Mouse (Mus musculus): ENCODE results near the gene Rapgef4. TPM values are rescaled to one million over a fixed set of nuclear protein-coding genes. Genes with fewer than 3 reads are reported as not detected.

The Rapgef4 gene
- polyA plus RNA-seq, 1 experiment from 2014 or later = 4.4 TPM

DNA sequence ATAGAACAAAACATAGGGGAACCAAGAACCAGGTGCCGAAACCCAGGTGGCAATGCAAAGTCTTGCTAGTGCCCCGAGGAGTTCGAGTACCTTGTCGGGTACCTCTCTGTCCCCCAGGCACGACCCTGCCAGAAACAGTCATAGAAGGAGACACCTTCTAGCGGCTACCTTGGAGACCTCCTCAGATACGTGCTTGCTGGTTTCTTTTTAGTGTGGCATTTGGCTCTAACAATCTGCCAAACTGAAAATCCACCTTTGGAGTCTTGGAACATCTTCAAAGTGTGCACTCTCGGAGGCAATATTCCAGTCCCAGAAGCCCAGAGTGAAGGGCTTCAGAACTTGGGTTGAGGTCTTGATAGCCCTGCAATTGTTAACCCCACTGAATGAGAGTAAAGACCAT is 34.3 kb downstream of the Rapgef4 start:
- no peak for ATAC-seq (ENCODE audit: insufficient number of reproducible peaks, insufficient read depth, low FRiP score, low read depth)
- 82% methylated on average over 8 of the region's 8 CpGs for WGBS
- no peaks in the 10 kb centered on the region for H3K4me1 ChIP-seq (ENCODE audit: control insufficient read depth, insufficient read depth, low read length)
- no peaks in the 10 kb centered on the region for H3K9me3 ChIP-seq (ENCODE audit: control insufficient read depth, low read depth, low read length)
- no peak overlapping the region for H3K9ac ChIP-seq (replicated peaks; ENCODE audit: low read depth, low read length)
- no peak overlapping the region for H3K4me2 ChIP-seq (replicated peaks; ENCODE audit: low read depth, low read length)
- no peak overlapping the region for H3K4me3 ChIP-seq (ENCODE audit: low read depth, low read length)
- H3K27ac ChIP-seq (ENCODE audit: low read length) = no peak overlapping the region
- H3K27me3 ChIP-seq (ENCODE audit: control insufficient read depth, insufficient read depth, low read length) = no peaks in the 10 kb centered on the region
- H3K36me3 ChIP-seq (ENCODE audit: control insufficient read depth, insufficient read depth, low read length) = no peaks in the 10 kb centered on the region

DNA sequence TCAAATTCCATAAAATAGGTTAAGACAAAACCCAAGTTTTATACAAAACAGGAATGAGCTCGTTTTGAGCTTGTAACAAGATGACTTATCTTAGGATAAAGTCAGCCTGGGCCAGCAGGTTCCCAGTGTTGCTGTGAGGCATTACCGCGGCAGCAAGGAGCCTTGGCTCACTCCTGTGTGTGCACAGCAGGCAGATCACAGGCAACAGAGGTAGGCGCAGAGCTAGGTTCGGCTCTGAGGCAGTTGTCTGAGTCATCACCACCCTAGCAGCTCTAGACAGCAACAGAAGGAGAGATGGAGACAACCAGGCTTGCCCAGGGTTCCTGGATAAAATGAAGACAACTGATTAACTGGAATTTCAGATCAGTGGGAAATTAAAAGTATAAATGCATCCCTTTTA is 35.0 kb downstream of the Rapgef4 start:
- no peak for ATAC-seq (ENCODE audit: insufficient number of reproducible peaks, insufficient read depth, low FRiP score, low read depth)
- WGBS = 36% methylated on average over 5 of the region's 5 CpGs
- H3K4me1 ChIP-seq (ENCODE audit: control insufficient read depth, insufficient read depth, low read length) = no peaks in the 10 kb centered on the region
- no peak overlapping the region for H3K9ac ChIP-seq (replicated peaks; ENCODE audit: low read depth, low read length)
- H3K36me3 ChIP-seq (ENCODE audit: control insufficient read depth, insufficient read depth, low read length) = no peaks in the 10 kb centered on the region
- no peak overlapping the region for H3K4me3 ChIP-seq (ENCODE audit: low read depth, low read length)
- no peak overlapping the region for H3K27ac ChIP-seq (ENCODE audit: low read length)
- no peaks in the 10 kb centered on the region for H3K9me3 ChIP-seq (ENCODE audit: control insufficient read depth, low read depth, low read length)
- H3K4me2 ChIP-seq (replicated peaks; ENCODE audit: low read depth, low read length) = no peak overlapping the region
- no peaks in the 10 kb centered on the region for H3K27me3 ChIP-seq (ENCODE audit: control insufficient read depth, insufficient read depth, low read length)

DNA sequence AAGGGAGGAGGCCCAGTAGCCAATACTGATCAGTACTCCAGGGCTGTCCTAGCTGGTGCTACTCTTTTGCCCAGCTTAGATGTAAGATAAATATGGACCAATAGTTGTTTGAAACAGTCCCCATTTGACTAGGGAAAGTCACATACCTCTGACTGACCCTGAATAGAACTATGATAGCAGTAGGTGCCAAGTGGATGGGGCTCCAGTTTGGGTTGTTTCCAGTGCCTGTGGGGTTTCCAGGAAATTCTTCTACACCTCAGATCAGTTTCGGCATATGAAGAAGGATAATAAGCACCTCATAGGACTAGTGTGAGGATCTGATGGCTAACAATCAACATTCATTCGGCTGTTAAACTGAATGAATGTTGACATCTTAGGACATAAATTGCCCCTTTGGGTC is 36.1 kb downstream of the Rapgef4 start:
- 92% methylated on average over 2 of the region's 2 CpGs for WGBS
- ATAC-seq (ENCODE audit: insufficient number of reproducible peaks, insufficient read depth, low FRiP score, low read depth) = no peak
- H3K36me3 ChIP-seq (ENCODE audit: control insufficient read depth, insufficient read depth, low read length) = no peaks in the 10 kb centered on the region

DNA sequence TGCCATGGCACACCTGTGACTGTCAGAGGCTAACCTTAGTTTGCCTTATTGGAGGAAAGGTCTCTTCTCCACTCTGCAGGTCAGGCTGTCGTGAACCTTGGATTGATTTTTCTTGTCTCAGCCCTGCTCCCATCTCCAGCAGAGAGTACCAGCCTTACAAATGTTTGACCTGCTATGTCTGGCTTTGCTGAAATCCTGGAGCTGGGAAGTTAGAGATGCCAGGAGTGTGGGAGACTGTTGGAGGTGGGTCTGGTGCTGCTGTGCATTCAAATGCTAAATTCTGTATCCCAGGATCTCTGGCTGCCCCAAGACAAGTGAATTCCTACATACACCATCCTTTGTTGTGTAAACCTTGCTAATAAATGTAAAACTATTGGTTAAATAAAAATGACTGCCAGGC is 37.7 kb downstream of the Rapgef4 start:
- Histone ChIP-seq H3K4me3 (ENCODE audit: low read depth, low read length) (no peak overlapping the region), H3K9me3 (ENCODE audit: control insufficient read depth, low read depth, low read length) (no peaks in the 10 kb centered on the region), H3K4me1 (ENCODE audit: control insufficient read depth, insufficient read depth, low read length) (no peaks in the 10 kb centered on the region), H3K9ac (replicated peaks; ENCODE audit: low read depth, low read length) (no peak overlapping the region), H3K27me3 (ENCODE audit: control insufficient read depth, insufficient read depth, low read length) (no peaks in the 10 kb centered on the region), H3K4me2 (replicated peaks; ENCODE audit: low read depth, low read length) (no peak overlapping the region), H3K27ac (ENCODE audit: low read length) (no peak overlapping the region), H3K36me3 (ENCODE audit: control insufficient read depth, insufficient read depth, low read length) (no peaks in the 10 kb centered on the region)
- 65% methylated on average over 1 of the region's 1 CpGs for WGBS
- no peak for ATAC-seq (ENCODE audit: insufficient number of reproducible peaks, insufficient read depth, low FRiP score, low read depth)

More for the DNA sequence above, 36.1 kb downstream of the Rapgef4 start:
- Histone ChIP-seq H3K4me3 (ENCODE audit: low read depth, low read length) (no peak overlapping the region), H3K4me2 (replicated peaks; ENCODE audit: low read depth, low read length) (no peak overlapping the region), H3K27ac (ENCODE audit: low read length) (no peak overlapping the region), H3K4me1 (ENCODE audit: control insufficient read depth, insufficient read depth, low read length) (no peaks in the 10 kb centered on the region), H3K27me3 (ENCODE audit: control insufficient read depth, insufficient read depth, low read length) (no peaks in the 10 kb centered on the region), H3K9ac (replicated peaks; ENCODE audit: low read depth, low read length) (no peak overlapping the region), H3K9me3 (ENCODE audit: control insufficient read depth, low read depth, low read length) (no peaks in the 10 kb centered on the region)

DNA sequence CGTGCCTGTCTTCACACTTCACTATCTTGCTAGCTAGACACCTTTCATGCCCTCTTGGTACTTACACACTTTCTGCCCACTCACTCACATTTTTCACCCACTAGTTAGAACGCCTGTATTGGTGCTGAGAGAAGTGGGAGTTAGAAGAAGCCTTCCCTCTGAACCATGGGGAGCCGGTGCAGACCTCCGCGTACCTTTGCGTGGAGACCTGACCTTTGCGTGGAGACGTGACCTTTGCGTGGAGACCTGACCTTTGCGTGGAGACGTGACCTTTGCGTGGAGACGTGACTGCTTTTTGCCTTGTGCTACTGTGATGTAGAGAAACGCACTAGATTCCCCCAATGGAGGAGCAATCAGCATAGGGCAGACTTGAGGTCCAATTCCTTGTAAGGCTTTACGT is 39.7 kb downstream of the Rapgef4 start:
- H3K4me1 ChIP-seq (ENCODE audit: control insufficient read depth, insufficient read depth, low read length) = no peaks in the 10 kb centered on the region
- H3K4me2 ChIP-seq (replicated peaks; ENCODE audit: low read depth, low read length) = no peak overlapping the region
- no peak for ATAC-seq (ENCODE audit: insufficient number of reproducible peaks, insufficient read depth, low FRiP score, low read depth)
- no peaks in the 10 kb centered on the region for H3K27me3 ChIP-seq (ENCODE audit: control insufficient read depth, insufficient read depth, low read length)
- H3K27ac ChIP-seq (ENCODE audit: low read length) = no peak overlapping the region
- H3K9me3 ChIP-seq (ENCODE audit: control insufficient read depth, low read depth, low read length) = no peaks in the 10 kb centered on the region
- no peak overlapping the region for H3K4me3 ChIP-seq (ENCODE audit: low read depth, low read length)
- no peaks in the 10 kb centered on the region for H3K36me3 ChIP-seq (ENCODE audit: control insufficient read depth, insufficient read depth, low read length)
- 92% methylated on average over 15 of the region's 15 CpGs for WGBS
- no peak overlapping the region for H3K9ac ChIP-seq (replicated peaks; ENCODE audit: low read depth, low read length)

DNA sequence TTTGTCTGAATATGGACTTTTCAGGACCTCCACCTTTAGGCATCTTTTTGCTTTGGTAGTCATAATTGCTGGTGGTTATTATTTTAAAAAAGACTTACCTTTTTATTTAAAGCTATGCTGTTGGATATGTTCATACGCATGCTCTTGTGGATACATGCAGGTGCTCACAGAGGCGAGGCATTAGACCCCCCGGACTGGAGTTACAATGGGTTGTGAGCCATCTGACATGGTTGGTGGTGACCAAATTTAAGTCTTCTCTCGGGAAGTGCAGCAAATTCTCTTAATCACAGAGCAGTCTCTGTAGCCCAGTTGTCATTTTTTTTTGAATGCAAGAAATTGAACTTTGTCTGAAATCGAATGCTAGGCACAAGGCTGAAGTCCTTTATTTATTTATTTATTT is 40.4 kb downstream of the Rapgef4 start:
- no peaks in the 10 kb centered on the region for H3K9me3 ChIP-seq (ENCODE audit: control insufficient read depth, low read depth, low read length)
- H3K9ac ChIP-seq (replicated peaks; ENCODE audit: low read depth, low read length) = no peak overlapping the region
- ATAC-seq (ENCODE audit: insufficient number of reproducible peaks, insufficient read depth, low FRiP score, low read depth) = no peak
- H3K27ac ChIP-seq (ENCODE audit: low read length) = no peak overlapping the region
- H3K27me3 ChIP-seq (ENCODE audit: control insufficient read depth, insufficient read depth, low read length) = no peaks in the 10 kb centered on the region
- WGBS = 83% methylated on average over 5 of the region's 5 CpGs
- H3K36me3 ChIP-seq (ENCODE audit: control insufficient read depth, insufficient read depth, low read length) = no peaks in the 10 kb centered on the region
- H3K4me2 ChIP-seq (replicated peaks; ENCODE audit: low read depth, low read length) = no peak overlapping the region
- no peaks in the 10 kb centered on the region for H3K4me1 ChIP-seq (ENCODE audit: control insufficient read depth, insufficient read depth, low read length)
- H3K4me3 ChIP-seq (ENCODE audit: low read depth, low read length) = no peak overlapping the region

DNA sequence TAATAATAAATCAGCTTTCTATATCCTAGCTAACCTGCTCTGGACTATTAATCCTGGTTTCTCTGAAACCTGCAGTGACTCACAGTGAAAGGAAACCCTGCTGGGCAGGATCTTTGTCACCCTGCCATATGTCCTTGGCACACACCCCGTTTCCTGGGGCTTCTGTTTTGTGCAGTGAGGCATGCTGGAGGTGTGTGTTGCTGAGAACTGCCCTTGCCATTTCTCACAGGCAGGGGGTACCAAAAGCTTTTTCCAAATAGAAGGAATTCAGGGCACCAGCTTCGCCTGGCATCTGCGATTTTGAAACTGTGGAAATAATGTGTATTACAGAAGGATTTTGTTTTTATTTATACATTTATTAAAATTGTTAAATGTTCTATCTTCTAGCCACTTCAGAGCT is 40.8 kb downstream of the Rapgef4 start:
- Histone ChIP-seq H3K4me2 (replicated peaks; ENCODE audit: low read depth, low read length) (no peak overlapping the region), H3K9ac (replicated peaks; ENCODE audit: low read depth, low read length) (no peak overlapping the region), H3K27me3 (ENCODE audit: control insufficient read depth, insufficient read depth, low read length) (no peaks in the 10 kb centered on the region), H3K4me3 (ENCODE audit: low read depth, low read length) (no peak overlapping the region), H3K9me3 (ENCODE audit: control insufficient read depth, low read depth, low read length) (no peaks in the 10 kb centered on the region), H3K4me1 (ENCODE audit: control insufficient read depth, insufficient read depth, low read length) (no peaks in the 10 kb centered on the region), H3K36me3 (ENCODE audit: control insufficient read depth, insufficient read depth, low read length) (no peaks in the 10 kb centered on the region), H3K27ac (ENCODE audit: low read length) (no peak overlapping the region)
- WGBS = 75% methylated on average over 3 of the region's 3 CpGs
- no peak for ATAC-seq (ENCODE audit: insufficient number of reproducible peaks, insufficient read depth, low FRiP score, low read depth)

DNA sequence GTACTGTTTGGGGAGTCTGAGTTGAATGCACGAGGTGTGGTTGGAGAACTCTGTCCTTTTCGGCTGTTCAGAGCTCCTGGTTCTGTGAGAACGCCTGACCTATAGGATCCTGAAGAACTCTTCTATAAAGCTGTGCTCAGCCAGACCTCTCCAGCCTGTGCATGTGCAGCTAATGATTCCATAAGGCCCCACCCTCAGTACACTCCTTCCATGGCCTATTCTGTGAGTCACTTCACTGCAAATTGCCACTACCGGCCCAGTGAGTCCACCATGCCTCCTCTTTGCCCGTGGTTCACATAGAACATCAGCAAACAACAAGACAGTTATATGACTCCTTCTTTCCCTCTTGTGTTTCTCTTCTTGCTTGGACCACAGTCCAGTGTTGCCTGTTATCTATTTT is 42.8 kb downstream of the Rapgef4 start:
- H3K4me2 ChIP-seq (replicated peaks; ENCODE audit: low read depth, low read length) = no peak overlapping the region
- no peak for ATAC-seq (ENCODE audit: insufficient number of reproducible peaks, insufficient read depth, low FRiP score, low read depth)
- 80% methylated on average over 5 of the region's 5 CpGs for WGBS

DNA sequence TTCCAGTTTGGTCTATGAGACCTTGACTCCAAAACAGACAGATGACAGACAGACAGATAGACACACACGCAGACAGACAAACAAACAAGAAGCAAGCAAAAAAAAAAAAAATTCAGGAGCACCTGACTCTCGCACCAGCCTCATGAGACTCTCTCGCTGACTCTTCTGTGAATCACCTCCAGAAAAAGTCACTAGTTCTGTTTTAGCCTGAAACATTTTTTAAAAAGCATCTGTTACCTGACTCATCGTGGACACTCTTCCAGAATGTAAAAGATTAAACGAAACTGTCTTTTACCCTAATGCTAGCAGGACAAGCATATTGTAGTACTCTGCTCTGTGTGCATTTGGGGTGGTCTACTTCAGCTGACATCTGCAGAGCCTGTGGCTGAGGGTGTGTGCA is 44.6 kb downstream of the Rapgef4 start:
- Histone ChIP-seq H3K27ac (ENCODE audit: low read length) (no peak overlapping the region), H3K36me3 (ENCODE audit: control insufficient read depth, insufficient read depth, low read length) (no peaks in the 10 kb centered on the region), H3K4me1 (ENCODE audit: control insufficient read depth, insufficient read depth, low read length) (no peaks in the 10 kb centered on the region), H3K9ac (replicated peaks; ENCODE audit: low read depth, low read length) (no peak overlapping the region), H3K27me3 (ENCODE audit: control insufficient read depth, insufficient read depth, low read length) (no peaks in the 10 kb centered on the region), H3K4me3 (ENCODE audit: low read depth, low read length) (no peak overlapping the region), H3K9me3 (ENCODE audit: control insufficient read depth, low read depth, low read length) (no peaks in the 10 kb centered on the region), H3K4me2 (replicated peaks; ENCODE audit: low read depth, low read length) (no peak overlapping the region)
- no peak for ATAC-seq (ENCODE audit: insufficient number of reproducible peaks, insufficient read depth, low FRiP score, low read depth)
- 92% methylated on average over 5 of the region's 5 CpGs for WGBS

More for the DNA sequence above, 42.8 kb downstream of the Rapgef4 start:
- H3K27me3 ChIP-seq (ENCODE audit: control insufficient read depth, insufficient read depth, low read length) = no peaks in the 10 kb centered on the region
- no peak overlapping the region for H3K9ac ChIP-seq (replicated peaks; ENCODE audit: low read depth, low read length)
- no peak overlapping the region for H3K4me3 ChIP-seq (ENCODE audit: low read depth, low read length)
- H3K36me3 ChIP-seq (ENCODE audit: control insufficient read depth, insufficient read depth, low read length) = no peaks in the 10 kb centered on the region
- H3K4me1 ChIP-seq (ENCODE audit: control insufficient read depth, insufficient read depth, low read length) = no peaks in the 10 kb centered on the region
- no peaks in the 10 kb centered on the region for H3K9me3 ChIP-seq (ENCODE audit: control insufficient read depth, low read depth, low read length)
- H3K27ac ChIP-seq (ENCODE audit: low read length) = no peak overlapping the region
